In genomic region chr13:100601034-100601433, GRCm38 (mm10) we compare ENCODE assay signal across 15 mouse cellular contexts. TPM values are rescaled to one million over a fixed set of nuclear protein-coding genes. Genes with fewer than 3 reads are reported as not detected.
DNase-seq lines count a peak whose midpoint lies in the region; ATAC-seq and TF ChIP-seq lines count a peak whose summit lies in the region.
"Had no signal": no experiment of that assay in that cellular context is flagged by ENCODE, and none has a peak within 500 bp of the region (broad histone marks: within the 10 kb centered on the region; RNA-seq: fewer than 3 reads in every experiment).

No protein-coding gene starts in this region.

- 63% methylated on average over 7 of the region's 8 CpGs for WGBS in kidney, embryonic 16.5 days
- WGBS in kidney, embryonic 14.5 days: 61% methylated on average over 8 of the region's 8 CpGs
- 64% methylated on average over 8 of the region's 8 CpGs for WGBS in intestine, embryonic 15.5 days
- 27% methylated on average over 8 of the region's 8 CpGs for WGBS in liver, postnatal 0 days (ENCODE audit: insufficient replicate concordance)
- 64% methylated on average over 8 of the region's 8 CpGs for WGBS in hindbrain, embryonic 10.5 days

- H3K27me3 ChIP-seq in erythroblast, embryonic 14.5 days (ENCODE audit: control insufficient read depth): no peaks in the 10 kb centered on the region
- no peaks in the 10 kb centered on the region for H3K27me3 ChIP-seq in kidney, embryonic 16.5 days (ENCODE audit: insufficient read depth, low read length)
- H3K27me3 ChIP-seq in kidney, embryonic 14.5 days (ENCODE audit: control insufficient read depth, insufficient read depth, low read length): no peaks in the 10 kb centered on the region
- no peaks in the 10 kb centered on the region for H3K27me3 ChIP-seq in intestine, embryonic 15.5 days (replicated peaks)
- no peaks in the 10 kb centered on the region for H3K27me3 ChIP-seq in liver, postnatal 0 days (ENCODE audit: insufficient read depth, low read length)
- H3K27me3 ChIP-seq in hindbrain, embryonic 10.5 days (ENCODE audit: insufficient read depth, poor library complexity, severe bottlenecking): no peaks in the 10 kb centered on the region
- H3K27me3 ChIP-seq: embryonic facial prominence, embryonic 12.5 days; limb, embryonic 15.5 days had no signal

- TF ChIP-seq CTCF in liver, postnatal 0 days (IDR thresholded peaks at IDR 0.05; ENCODE audit: low read depth): no peak

- peaks cover 12% of the 10 kb centered on the region for H3K4me1 ChIP-seq in erythroblast, embryonic 14.5 days (ENCODE audit: control insufficient read depth)
- H3K4me1 ChIP-seq in kidney, embryonic 16.5 days (ENCODE audit: insufficient read depth, low read length): no peaks in the 10 kb centered on the region
- no peaks in the 10 kb centered on the region for H3K4me1 ChIP-seq in kidney, embryonic 14.5 days (ENCODE audit: control insufficient read depth, insufficient read depth, low read length)
- no peaks in the 10 kb centered on the region for H3K4me1 ChIP-seq in intestine, embryonic 15.5 days (replicated peaks)
- H3K4me1 ChIP-seq in liver, postnatal 0 days (ENCODE audit: insufficient read depth): peaks cover 10% of the 10 kb centered on the region
- H3K4me1 ChIP-seq in hindbrain, embryonic 10.5 days (replicated peaks): peaks cover 15% of the 10 kb centered on the region; the same call in 1 of the 2 replicates
- H3K4me1 ChIP-seq: embryonic facial prominence, embryonic 12.5 days; limb, embryonic 15.5 days had no signal

- DNase-seq in liver, postnatal 0 days: no peak
- DNase-seq in hindbrain, embryonic 10.5 days (ENCODE audit: low spot score): no peak
- DNase-seq in right cerebral cortex, postnatal 4 days: no peak
- DNase-seq: cerebellum, postnatal 14 days; forebrain, postnatal 0 days; gastrocnemius, postnatal 25 days had no signal

- ATAC-seq in erythroblast, adult 5-6 weeks (replicated peaks; ENCODE audit: low FRiP score, poor library complexity, severe bottlenecking): no peak
- ATAC-seq in kidney, embryonic 16.5 days (ENCODE audit: low FRiP score, low TSS enrichment): no peak
- ATAC-seq in kidney, embryonic 14.5 days (ENCODE audit: low FRiP score, low TSS enrichment): no peak
- ATAC-seq in intestine, embryonic 15.5 days: 0 out of 2 replicates have a peak, but pooled peaks have one; percentile 23
- no peak for ATAC-seq in liver, postnatal 0 days
- ATAC-seq: forebrain, postnatal 0 days; hindbrain, embryonic 16.5 days had no signal

- no peaks in the 10 kb centered on the region; the same call in 1 of the 2 replicates for H3K36me3 ChIP-seq in erythroblast, embryonic 14.5 days (ENCODE audit: control insufficient read depth)
- no peaks in the 10 kb centered on the region for H3K36me3 ChIP-seq in kidney, embryonic 16.5 days (ENCODE audit: insufficient read depth, low read length)
- no peaks in the 10 kb centered on the region; the same call in 1 of the 2 replicates for H3K36me3 ChIP-seq in kidney, embryonic 14.5 days (ENCODE audit: control insufficient read depth, insufficient read depth, low read length)
- H3K36me3 ChIP-seq in intestine, embryonic 15.5 days: no peaks in the 10 kb centered on the region
- no peaks in the 10 kb centered on the region; the same call in 1 of the 2 replicates for H3K36me3 ChIP-seq in liver, postnatal 0 days (replicated peaks; ENCODE audit: insufficient read depth, low read length)
- H3K36me3 ChIP-seq in hindbrain, embryonic 10.5 days: no peaks in the 10 kb centered on the region
- H3K36me3 ChIP-seq: embryonic facial prominence, embryonic 12.5 days; limb, embryonic 15.5 days; midbrain, embryonic 10.5 days had no signal

- peak overlapping the region; percentile 2; the same call in 1 of the 2 replicates for H3K4me2 ChIP-seq in kidney, embryonic 16.5 days (replicated peaks; ENCODE audit: low read depth, low read length)
- no peak overlapping the region for H3K4me2 ChIP-seq in kidney, embryonic 14.5 days (replicated peaks; ENCODE audit: low read depth, low read length)
- no peak overlapping the region for H3K4me2 ChIP-seq in intestine, embryonic 15.5 days (replicated peaks)
- H3K4me2 ChIP-seq in liver, postnatal 0 days (ENCODE audit: low read depth, low read length): peak overlapping the region; percentile 29
- H3K4me2 ChIP-seq: embryonic facial prominence, embryonic 12.5 days; limb, embryonic 15.5 days had no signal

- peak overlapping the region; percentile 39 for H3K4me3 ChIP-seq in erythroblast, embryonic 14.5 days (replicated peaks)
- no peak overlapping the region for H3K4me3 ChIP-seq in kidney, embryonic 16.5 days (ENCODE audit: low read length)
- H3K4me3 ChIP-seq in kidney, embryonic 14.5 days (ENCODE audit: low read length): no peak overlapping the region
- H3K4me3 ChIP-seq in intestine, embryonic 15.5 days (replicated peaks): no peak overlapping the region
- H3K4me3 ChIP-seq in liver, postnatal 0 days (ENCODE audit: low read depth, low read length): 0 out of 2 replicates have a peak overlapping the region, but pooled peaks have one; percentile 2
- H3K4me3 ChIP-seq in hindbrain, embryonic 10.5 days: no peak overlapping the region
- H3K4me3 ChIP-seq: embryonic facial prominence, embryonic 12.5 days; limb, embryonic 15.5 days; midbrain, embryonic 10.5 days had no signal

- H3K27ac ChIP-seq in kidney, embryonic 16.5 days (ENCODE audit: low read length): no peak overlapping the region
- H3K27ac ChIP-seq in kidney, embryonic 14.5 days (ENCODE audit: low read depth, low read length): no peak overlapping the region
- H3K27ac ChIP-seq in intestine, embryonic 15.5 days: peak overlapping the region; percentile 57; the same call in 1 of the 2 replicates
- H3K27ac ChIP-seq in liver, postnatal 0 days (ENCODE audit: low read depth): peak overlapping the region; percentile 83
- no peak overlapping the region for H3K27ac ChIP-seq in hindbrain, embryonic 10.5 days
- H3K27ac ChIP-seq: embryonic facial prominence, embryonic 12.5 days; limb, embryonic 15.5 days; midbrain, embryonic 10.5 days had no signal

- no peak for TF ChIP-seq EP300 in liver, postnatal 0 days (IDR thresholded peaks at IDR 0.05; ENCODE audit: low read depth)

- H3K9me3 ChIP-seq in erythroblast, embryonic 14.5 days (ENCODE audit: control insufficient read depth, low read length): no peaks in the 10 kb centered on the region
- H3K9me3 ChIP-seq in kidney, embryonic 16.5 days (ENCODE audit: low read length): no peaks in the 10 kb centered on the region
- H3K9me3 ChIP-seq in kidney, embryonic 14.5 days (ENCODE audit: control insufficient read depth, low read length): no peaks in the 10 kb centered on the region
- no peaks in the 10 kb centered on the region for H3K9me3 ChIP-seq in intestine, embryonic 15.5 days
- H3K9me3 ChIP-seq in liver, postnatal 0 days (ENCODE audit: low read length): no peaks in the 10 kb centered on the region
- H3K9me3 ChIP-seq in hindbrain, embryonic 10.5 days: no peaks in the 10 kb centered on the region
- H3K9me3 ChIP-seq: embryonic facial prominence, embryonic 12.5 days; limb, embryonic 15.5 days; midbrain, embryonic 10.5 days had no signal

- H3K9ac ChIP-seq in kidney, embryonic 16.5 days (replicated peaks; ENCODE audit: low read length): no peak overlapping the region
- H3K9ac ChIP-seq in kidney, embryonic 14.5 days (ENCODE audit: low read depth, low read length): no peak overlapping the region
- H3K9ac ChIP-seq in intestine, embryonic 15.5 days: no peak overlapping the region
- no peak overlapping the region for H3K9ac ChIP-seq in liver, postnatal 0 days (replicated peaks)
- H3K9ac ChIP-seq: embryonic facial prominence, embryonic 12.5 days; forebrain, postnatal 0 days; limb, embryonic 15.5 days had no signal

RNA-seq across cellular contexts. Expression of gene Marveld2, which starts 15.7 kb away (rescaled TPM):
- polyA plus RNA-seq in erythroblast, embryonic 14.5 days (2012): not detected in 2 replicates
- total RNA-seq in erythroblast, adult 5-6 weeks (2015; ENCODE audit: low replicate concordance): 0.63 TPM in 1 of 2 replicates, not detected in the other
- 0.26 TPM in 1 of 2 replicates, not detected in the other for total RNA-seq in erythroblast, adult 5-6 weeks (2017; ENCODE audit: low replicate concordance)
- polyA plus RNA-seq in kidney, embryonic 16.5 days (2015; fragmentation: Nextera tagmentation; extraction: Ambion mirVana): 18.8 and 20.5 TPM in 2 replicates
- polyA plus RNA-seq in kidney, embryonic 14.5 days (2014; fragmentation: Nextera tagmentation; extraction: Ambion mirVana): 12.1 and 18.3 TPM in 2 replicates
- 27.3 and 27.4 TPM in 2 replicates for polyA plus RNA-seq in intestine, embryonic 15.5 days (2015; fragmentation: Nextera tagmentation; extraction: Ambion mirVana)
- 8.6 and 9.4 TPM in 2 replicates for polyA plus RNA-seq in liver, postnatal 0 days (2015; fragmentation: Nextera tagmentation; extraction: Ambion mirVana)
- 2.8 and 4.6 TPM in 2 replicates for polyA plus RNA-seq in hindbrain, embryonic 10.5 days (2016; fragmentation: Nextera tagmentation; extraction: Ambion mirVana)

RNA-seq across cellular contexts. Expression of gene Ocln, which starts 48.5 kb away (rescaled TPM):
- not detected in 2 replicates for polyA plus RNA-seq in erythroblast, embryonic 14.5 days (2012)
- total RNA-seq in erythroblast, adult 5-6 weeks (2015; ENCODE audit: low replicate concordance): not detected in 2 replicates
- 1.4 TPM in 1 of 2 replicates, not detected in the other for total RNA-seq in erythroblast, adult 5-6 weeks (2017; ENCODE audit: low replicate concordance)
- 34.3 and 34.4 TPM in 2 replicates for polyA plus RNA-seq in kidney, embryonic 16.5 days (2015; fragmentation: Nextera tagmentation; extraction: Ambion mirVana)
- 15.8 and 32.7 TPM in 2 replicates for polyA plus RNA-seq in kidney, embryonic 14.5 days (2014; fragmentation: Nextera tagmentation; extraction: Ambion mirVana)
- 86.9 and 89.1 TPM in 2 replicates for polyA plus RNA-seq in intestine, embryonic 15.5 days (2015; fragmentation: Nextera tagmentation; extraction: Ambion mirVana)
- 11.2 and 14.6 TPM in 2 replicates for polyA plus RNA-seq in liver, postnatal 0 days (2015; fragmentation: Nextera tagmentation; extraction: Ambion mirVana)
- 4.4 TPM in 2 replicates for polyA plus RNA-seq in hindbrain, embryonic 10.5 days (2016; fragmentation: Nextera tagmentation; extraction: Ambion mirVana)

RNA-seq across cellular contexts. Expression of gene Ak6, which starts 49.7 kb away (rescaled TPM):
- polyA plus RNA-seq in erythroblast, embryonic 14.5 days (2012): 1.3 and 2.1 TPM in 2 replicates
- 84.9 and 114 TPM in 2 replicates for total RNA-seq in erythroblast, adult 5-6 weeks (2015; ENCODE audit: low replicate concordance)
- 38.1 and 53.0 TPM in 2 replicates for total RNA-seq in erythroblast, adult 5-6 weeks (2017; ENCODE audit: low replicate concordance)
- 258 and 281 TPM in 2 replicates for polyA plus RNA-seq in kidney, embryonic 16.5 days (2015; fragmentation: Nextera tagmentation; extraction: Ambion mirVana)
- 316 and 390 TPM in 2 replicates for polyA plus RNA-seq in kidney, embryonic 14.5 days (2014; fragmentation: Nextera tagmentation; extraction: Ambion mirVana)
- 258 and 271 TPM in 2 replicates for polyA plus RNA-seq in intestine, embryonic 15.5 days (2015; fragmentation: Nextera tagmentation; extraction: Ambion mirVana)
- polyA plus RNA-seq in liver, postnatal 0 days (2015; fragmentation: Nextera tagmentation; extraction: Ambion mirVana): 120 and 123 TPM in 2 replicates
- polyA plus RNA-seq in hindbrain, embryonic 10.5 days (2016; fragmentation: Nextera tagmentation; extraction: Ambion mirVana): 336 and 348 TPM in 2 replicates

RNA-seq across cellular contexts. Expression of gene Rad17, which starts 49.8 kb away (rescaled TPM):
- 1.4 TPM in 2 replicates for polyA plus RNA-seq in erythroblast, embryonic 14.5 days (2012)
- total RNA-seq in erythroblast, adult 5-6 weeks (2015; ENCODE audit: low replicate concordance): 10.7 and 19.2 TPM in 2 replicates
- 14.7 and 20.5 TPM in 2 replicates for total RNA-seq in erythroblast, adult 5-6 weeks (2017; ENCODE audit: low replicate concordance)
- polyA plus RNA-seq in kidney, embryonic 16.5 days (2015; fragmentation: Nextera tagmentation; extraction: Ambion mirVana): 21.0 and 21.2 TPM in 2 replicates
- polyA plus RNA-seq in kidney, embryonic 14.5 days (2014; fragmentation: Nextera tagmentation; extraction: Ambion mirVana): 22.2 and 26.3 TPM in 2 replicates
- polyA plus RNA-seq in intestine, embryonic 15.5 days (2015; fragmentation: Nextera tagmentation; extraction: Ambion mirVana): 17.1 and 19.3 TPM in 2 replicates
- polyA plus RNA-seq in liver, postnatal 0 days (2015; fragmentation: Nextera tagmentation; extraction: Ambion mirVana): 9.2 and 10.5 TPM in 2 replicates
- polyA plus RNA-seq in hindbrain, embryonic 10.5 days (2016; fragmentation: Nextera tagmentation; extraction: Ambion mirVana): 16.7 and 22.2 TPM in 2 replicates

RNA-seq across cellular contexts. Expression of gene Taf9, which starts 50.3 kb away (rescaled TPM):
- polyA plus RNA-seq in erythroblast, embryonic 14.5 days (2012): 1.3 and 2.1 TPM in 2 replicates
- 3.3 and 15.0 TPM in 2 replicates for total RNA-seq in erythroblast, adult 5-6 weeks (2015; ENCODE audit: low replicate concordance)
- total RNA-seq in erythroblast, adult 5-6 weeks (2017; ENCODE audit: low replicate concordance): 2.2 and 16.3 TPM in 2 replicates
- 8.9 and 12.8 TPM in 2 replicates for polyA plus RNA-seq in kidney, embryonic 16.5 days (2015; fragmentation: Nextera tagmentation; extraction: Ambion mirVana)
- 16.7 and 20.4 TPM in 2 replicates for polyA plus RNA-seq in kidney, embryonic 14.5 days (2014; fragmentation: Nextera tagmentation; extraction: Ambion mirVana)
- 5.7 and 9.1 TPM in 2 replicates for polyA plus RNA-seq in intestine, embryonic 15.5 days (2015; fragmentation: Nextera tagmentation; extraction: Ambion mirVana)
- 17.7 and 20.1 TPM in 2 replicates for polyA plus RNA-seq in liver, postnatal 0 days (2015; fragmentation: Nextera tagmentation; extraction: Ambion mirVana)
- polyA plus RNA-seq in hindbrain, embryonic 10.5 days (2016; fragmentation: Nextera tagmentation; extraction: Ambion mirVana): 20.8 and 30.2 TPM in 2 replicates

Comparison
In these comparisons a context has a peak if more than half of its experiments do, and no peak if none do; other contexts are left out.
1. H3K4me2 ChIP-seq: peak in kidney, embryonic 16.5 days (single experiment) and liver, postnatal 0 days (single experiment); none in kidney, embryonic 14.5 days (single experiment) and intestine, embryonic 15.5 days (single experiment).
2. H3K4me3 ChIP-seq: peak in erythroblast, embryonic 14.5 days (single experiment) and liver, postnatal 0 days (single experiment); none in kidney, embryonic 16.5 days (single experiment), kidney, embryonic 14.5 days (single experiment), intestine, embryonic 15.5 days (single experiment) and hindbrain, embryonic 10.5 days (single experiment).
3. H3K27ac ChIP-seq: peak in intestine, embryonic 15.5 days (single experiment) and liver, postnatal 0 days (single experiment); none in kidney, embryonic 16.5 days (single experiment), kidney, embryonic 14.5 days (single experiment) and hindbrain, embryonic 10.5 days (single experiment).
4. RNA of gene Ak6, which starts 49.7 kb away (polyA plus RNA-seq): 336 to 348 TPM in hindbrain, embryonic 10.5 days, 316 to 390 TPM in kidney, embryonic 14.5 days, 258 to 281 TPM in kidney, embryonic 16.5 days, 258 to 271 TPM in intestine, embryonic 15.5 days and 120 to 123 TPM in liver, postnatal 0 days; 1.3 to 2.1 TPM in erythroblast, embryonic 14.5 days; every median in the first group is over 10 times any median in the second.